Mouse (Mus musculus) cerebellum, adult 11-12 months (tissue): ENCODE measurements around the gene Tdrkh.

Source experiments
- DNase-seq: peaks from one replicate; pipeline ENCODE4 v3.0.0; 2022

Tdrkh gene

GRCm38 (mm10) chr3:94389420-94389819 lies 23.7 kb upstream of the Tdrkh start:
- DNase-seq: no peak

GRCm38 (mm10) chr3:94391001-94391400 lies 22.1 kb upstream of the Tdrkh start:
- DNase-seq: no peak

- DNase-seq: no peak
Observed at GRCm38 (mm10) chr3:94392128-94392527, 20.9 kb upstream of the Tdrkh start.

- no peak for DNase-seq
Observed at GRCm38 (mm10) chr3:94393049-94393448, 20.0 kb upstream of the Tdrkh start.

- no peak for DNase-seq
Observed at GRCm38 (mm10) chr3:94396336-94396735, 16.7 kb upstream of the Tdrkh start.

GRCm38 (mm10) chr3:94396851-94397250 lies 16.2 kb upstream of the Tdrkh start:
- no peak for DNase-seq

- no peak for DNase-seq
Observed at GRCm38 (mm10) chr3:94398217-94398616, 14.9 kb upstream of the Tdrkh start, which contains the start of gene Lingo4. Gene Lingo4 (plus strand): TSS chr3:94398517.

GRCm38 (mm10) chr3:94398943-94399481 lies 14.1 kb upstream of the Tdrkh start:
- no peak for DNase-seq

GRCm38 (mm10) chr3:94399663-94400310 lies 13.3 kb upstream of the Tdrkh start:
- no peak for DNase-seq

- no peak for DNase-seq
Observed at GRCm38 (mm10) chr3:94402451-94402850, 10.6 kb upstream of the Tdrkh start.

- no peak for DNase-seq
Observed at GRCm38 (mm10) chr3:94404366-94405054, 8.6 kb upstream of the Tdrkh start.

GRCm38 (mm10) chr3:94405561-94405960 lies 7.5 kb upstream of the Tdrkh start:
- DNase-seq: no peak

- DNase-seq: no peak
Observed at GRCm38 (mm10) chr3:94412530-94412929, 543 bp upstream of the Tdrkh start.

- DNase-seq: no peak
Observed at GRCm38 (mm10) chr3:94430980-94431379, 17.9 kb downstream of the Tdrkh start.

- no peak for DNase-seq
Observed at GRCm38 (mm10) chr3:94434305-94434704, 21.2 kb downstream of the Tdrkh start.

GRCm38 (mm10) chr3:94436420-94436819 lies 23.3 kb downstream of the Tdrkh start:
- DNase-seq: no peak

- no peak for DNase-seq
Observed at GRCm38 (mm10) chr3:94441182-94441581, 28.1 kb downstream of the Tdrkh start.

GRCm38 (mm10) chr3:94442951-94443596 lies 30.0 kb downstream of the Tdrkh start, which contains the start of gene Mrpl9:
Gene Mrpl9 (plus strand): TSS chr3:94443318.
- DNase-seq: peak; percentile 94

- DNase-seq: no peak
Observed at GRCm38 (mm10) chr3:94443597-94443964, 30.5 kb downstream of the Tdrkh start, which contains the start of gene Oaz3. Gene Oaz3 (minus strand): TSS chr3:94443915.

- no peak for DNase-seq
Observed at GRCm38 (mm10) chr3:94449377-94449776, 36.3 kb downstream of the Tdrkh start.

GRCm38 (mm10) chr3:94456529-94457000 lies 43.5 kb downstream of the Tdrkh start:
- peak; percentile 73 for DNase-seq

- no peak for DNase-seq
Observed at GRCm38 (mm10) chr3:94457055-94457454, 44.0 kb downstream of the Tdrkh start.

GRCm38 (mm10) chr3:94459834-94460233 lies 46.8 kb downstream of the Tdrkh start:
- no peak for DNase-seq
